Mouse (Mus musculus) G1E (cell line): ENCODE measurements around the gene Mgp.

Source experiments
- CTCF ChIP-seq: IDR thresholded peaks from 2 replicates; pipeline ENCODE4 v1.5.1; 2012; ENCODE audit warnings: low read depth, low read length, inconsistent platforms, mixed read lengths
- GATA1 ChIP-seq: IDR thresholded peaks from 2 replicates; pipeline ENCODE4 v1.6.1; 2012; ENCODE audit warnings: borderline replicate concordance, low read length, inconsistent platforms, mixed read lengths
- TAL1 ChIP-seq: conservative IDR thresholded peaks from 2 replicates; pipeline ENCODE4 v1.6.1; 2012; ENCODE audit warnings: low read depth, low read length, inconsistent platforms, mixed read lengths

DNA sequence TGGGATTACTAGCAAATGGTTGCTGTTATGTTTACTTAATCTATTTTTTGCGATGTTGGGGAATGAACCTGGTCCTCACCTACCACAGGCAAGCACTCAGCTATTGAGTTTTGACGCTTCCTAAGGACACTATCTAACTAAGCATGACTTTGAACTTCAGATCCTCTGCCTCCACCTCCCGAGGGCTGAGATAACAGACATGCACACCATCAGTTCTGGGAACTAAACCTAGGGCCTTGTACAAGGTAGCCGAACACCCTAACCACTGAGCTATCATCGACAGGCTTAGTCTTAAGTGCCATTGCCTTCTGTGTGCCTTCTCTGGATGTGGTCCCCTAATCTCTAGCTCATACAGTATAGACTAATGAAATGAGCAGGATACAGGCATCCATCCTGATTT lies 10.3 kb downstream of the Mgp start:
- no peak for TF ChIP-seq CTCF
- no peak for TF ChIP-seq GATA1
- no peak for TF ChIP-seq TAL1
